Mouse (Mus musculus) mouse trophoblast stem cell (cell line): ENCODE results near the gene Gnptab.

Experiments used
- in situ Hi-C, 2 experiments: fragments of 300-500 bp; cut with MseI, MboI; formaldehyde crosslinking; loops; 2 replicates in 1 of 2; 3 replicates in 1 of 2; pipeline ENCODE4 v1.15.1; 2025

Gene Gnptab

DNA sequence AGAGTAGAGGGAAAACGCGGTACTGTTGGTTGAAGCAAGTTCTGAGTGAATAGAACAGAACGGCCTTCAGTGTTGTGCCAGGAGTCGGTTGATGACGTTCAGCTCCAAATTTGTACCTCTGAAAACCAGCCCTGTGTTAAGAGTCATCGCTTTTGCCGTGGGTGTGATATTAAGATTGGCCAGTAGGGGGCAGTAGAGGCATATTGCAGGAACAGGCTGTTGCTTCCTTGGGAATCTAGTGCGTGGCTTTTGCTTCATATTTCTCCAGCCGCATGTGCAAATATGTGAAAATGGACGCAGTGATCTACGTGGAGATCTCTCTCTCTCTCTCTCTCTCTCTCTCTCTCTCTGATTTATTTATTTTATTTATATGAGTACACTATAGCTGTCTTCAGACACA lies 2.2 kb upstream of the Gnptab start:
- in situ Hi-C loops = loop anchor here in 1 of 2 experiments (5.0 to 10.0 kb wide), 2 partner anchors 51 to 348 kb away; no protein-coding TSS in a partner anchor

DNA sequence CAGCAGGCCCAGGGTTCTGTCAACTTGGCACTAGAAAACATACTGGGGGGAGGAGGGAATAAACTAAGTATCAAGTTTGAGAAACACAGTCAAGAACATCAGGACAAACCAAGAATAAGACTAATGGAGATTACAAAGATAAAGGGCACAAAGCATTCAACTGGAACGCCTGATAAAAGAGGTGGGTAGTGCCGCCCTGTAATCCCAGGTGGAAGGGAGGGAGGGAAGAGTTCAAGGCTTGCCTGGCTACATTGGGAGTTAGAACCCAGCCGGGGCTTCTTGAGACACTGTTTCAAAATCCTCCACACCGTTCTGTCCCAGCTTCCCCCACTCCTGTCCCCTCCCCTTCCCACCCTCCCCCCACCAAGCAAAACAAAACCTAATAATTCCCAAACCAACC lies 1.3 kb upstream of the Gnptab start:
- in situ Hi-C loops = loop anchor here in 1 of 2 experiments (5.0 to 10.0 kb wide), 2 partner anchors 50 to 347 kb away; no protein-coding TSS in a partner anchor

DNA sequence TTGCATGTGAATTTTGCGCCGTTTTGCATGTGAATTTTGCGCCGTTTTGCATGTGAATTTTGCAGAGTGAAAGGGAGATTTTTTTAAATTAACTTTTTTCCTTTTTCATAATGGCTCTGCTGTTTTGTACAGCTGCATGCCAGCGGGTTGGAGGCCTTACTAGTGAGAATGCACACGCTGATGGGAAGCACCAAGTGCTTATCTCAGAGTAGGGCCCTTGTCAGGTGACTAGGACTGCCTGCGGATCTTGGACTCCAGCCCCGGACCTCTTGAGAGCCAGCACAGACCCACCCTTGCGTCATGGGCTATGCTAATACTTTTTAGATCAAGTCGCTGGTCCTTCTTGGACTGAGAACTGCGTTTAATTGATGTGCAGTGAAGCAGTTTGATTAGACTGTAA lies 1.1 kb downstream of the Gnptab start:
- in situ Hi-C loops = loop anchor here in 1 of 2 experiments (5.0 kb wide), 1 partner anchor 42 kb away; no protein-coding TSS in a partner anchor

DNA sequence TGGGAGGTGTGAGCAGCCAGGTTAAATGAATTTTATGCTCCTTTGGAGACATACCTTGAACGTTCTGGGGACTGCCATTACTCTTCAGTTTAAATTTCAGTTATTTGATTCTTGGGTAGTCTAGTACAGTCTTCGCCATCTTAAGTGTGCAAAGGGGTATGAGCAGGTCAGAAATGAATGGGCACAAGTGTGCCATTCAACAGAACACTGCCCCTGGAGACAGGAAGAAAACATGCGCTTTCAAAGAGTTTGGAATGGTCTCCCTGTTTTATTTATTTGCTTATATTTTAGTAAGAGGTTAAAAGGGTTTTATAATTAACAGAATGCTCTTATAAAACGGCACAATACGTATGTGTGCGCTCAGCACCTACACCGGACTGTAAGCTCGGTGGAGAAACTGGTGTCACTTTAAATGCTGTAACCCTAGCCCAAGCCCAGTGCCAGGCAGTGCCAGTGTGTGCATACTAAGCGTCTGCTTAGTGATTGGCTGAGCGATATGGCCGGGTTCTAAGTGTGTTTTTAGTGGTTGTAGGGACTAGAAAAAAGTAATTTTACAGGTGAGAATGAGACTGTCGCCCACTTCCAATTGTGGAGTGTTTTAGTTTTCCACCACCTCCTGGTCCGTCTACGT lies 1.6 kb downstream of the Gnptab start:
- in situ Hi-C loops = loop anchor here in 1 of 2 experiments (5.0 kb wide), 1 partner anchor 42 kb away; no protein-coding TSS in a partner anchor

DNA sequence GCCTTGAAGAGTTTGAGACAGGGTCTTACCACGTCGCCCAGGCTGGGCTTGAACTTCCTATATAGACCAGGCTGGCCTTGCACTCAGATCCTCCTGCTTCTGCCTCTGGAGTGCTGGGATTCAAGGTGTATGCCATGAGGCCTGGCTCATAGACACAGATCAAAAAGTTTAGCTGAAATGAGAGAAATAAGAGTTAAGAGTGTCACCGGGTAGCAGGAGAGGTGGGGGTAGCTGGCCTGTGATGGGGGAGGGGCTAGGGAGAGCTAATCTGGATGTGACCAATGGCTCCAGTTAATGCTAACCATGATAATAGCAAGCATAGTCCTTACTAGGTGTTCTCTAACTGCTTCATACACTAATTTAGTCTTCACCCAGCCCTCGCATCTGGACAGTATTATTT lies 2.4 kb downstream of the Gnptab start:
- in situ Hi-C loops = loop anchor here in 1 of 2 experiments (5.0 kb wide), 1 partner anchor 41 kb away; no protein-coding TSS in a partner anchor

DNA sequence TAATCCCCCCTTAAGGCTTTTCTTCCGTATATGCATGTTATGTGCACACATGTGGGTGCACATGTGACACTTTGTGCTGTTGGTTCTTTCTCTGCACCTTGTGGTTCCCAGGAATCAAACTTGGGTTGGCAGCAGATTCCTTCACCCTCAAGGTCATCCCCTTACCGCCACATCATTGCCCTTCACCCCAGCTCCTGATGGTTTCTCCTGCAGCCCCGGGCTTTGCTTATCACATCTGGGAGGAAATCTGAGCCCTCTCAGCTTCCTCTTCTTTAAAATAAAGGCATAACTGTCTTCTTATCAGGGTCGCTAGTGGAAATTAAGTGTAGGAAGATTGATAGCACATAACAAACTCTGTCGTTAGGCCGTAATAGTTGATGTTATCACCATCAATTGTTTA lies 3.1 kb downstream of the Gnptab start:
- in situ Hi-C loops = loop anchor here in 1 of 2 experiments (5.0 kb wide), 1 partner anchor 40 kb away; no protein-coding TSS in a partner anchor

DNA sequence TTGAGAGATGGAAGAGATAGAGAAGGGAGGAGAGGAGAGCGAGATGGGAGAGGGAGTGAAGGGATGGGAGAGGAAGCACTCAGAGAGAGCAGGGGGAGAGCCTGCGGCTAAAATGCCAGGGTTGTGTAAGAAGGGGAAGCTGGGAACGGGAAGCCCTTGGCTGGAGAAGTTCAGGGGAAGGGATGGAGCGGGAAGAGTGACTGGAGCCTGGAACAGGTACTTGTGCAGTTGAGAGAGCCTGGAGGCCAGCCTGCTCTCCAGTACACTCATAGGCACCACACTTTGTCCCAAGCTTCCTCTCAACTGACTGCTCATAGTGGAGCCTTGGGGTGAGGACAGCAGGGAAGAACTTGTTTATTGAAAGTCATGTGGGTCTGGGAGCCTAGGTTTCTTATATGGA lies 4.5 kb downstream of the Gnptab start:
- in situ Hi-C loops = loop anchor here in 1 of 2 experiments (5.0 kb wide), 1 partner anchor 39 kb away; no protein-coding TSS in a partner anchor

DNA sequence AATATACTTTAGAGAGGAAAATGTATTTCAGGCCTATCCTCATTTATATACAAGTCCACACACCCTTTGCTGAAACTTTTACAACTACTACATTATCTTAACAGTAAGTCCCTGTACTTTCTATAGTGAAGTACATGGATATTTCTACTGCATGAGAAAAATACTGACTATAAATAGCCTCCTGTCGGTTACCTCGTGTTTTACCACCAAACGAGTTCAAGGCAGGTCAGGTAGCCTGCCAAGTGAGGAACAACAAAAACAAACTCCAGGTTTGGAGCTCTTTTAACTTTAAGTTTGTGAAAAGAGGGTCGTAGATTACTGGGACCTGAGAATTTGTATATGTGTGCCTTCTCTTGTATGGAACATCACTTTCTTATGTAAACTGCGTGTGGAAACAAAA lies 5.1 kb downstream of the Gnptab start:
- in situ Hi-C loops = loop anchor here in 1 of 2 experiments (5.0 kb wide), 1 partner anchor 38 kb away; no protein-coding TSS in a partner anchor

DNA sequence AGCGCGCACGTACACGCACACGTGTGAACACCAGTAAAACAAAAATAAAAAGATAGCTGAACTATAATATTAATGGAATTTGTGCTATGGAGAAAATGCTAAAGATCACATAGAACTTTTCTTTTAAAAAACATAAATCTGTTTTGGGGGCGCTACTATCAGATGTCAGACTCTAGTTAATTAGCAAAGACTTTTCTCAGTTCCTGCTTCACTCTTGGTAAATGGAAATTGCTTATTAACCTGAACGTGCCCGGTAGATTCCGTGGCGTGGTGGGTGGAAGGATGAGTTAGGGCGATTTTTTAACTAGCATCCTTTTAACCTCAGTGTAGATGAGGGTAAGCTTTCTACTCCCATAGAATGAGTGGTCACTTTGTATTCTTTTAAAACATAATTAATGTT lies 6.4 kb downstream of the Gnptab start:
- in situ Hi-C loops = no loop called here

DNA sequence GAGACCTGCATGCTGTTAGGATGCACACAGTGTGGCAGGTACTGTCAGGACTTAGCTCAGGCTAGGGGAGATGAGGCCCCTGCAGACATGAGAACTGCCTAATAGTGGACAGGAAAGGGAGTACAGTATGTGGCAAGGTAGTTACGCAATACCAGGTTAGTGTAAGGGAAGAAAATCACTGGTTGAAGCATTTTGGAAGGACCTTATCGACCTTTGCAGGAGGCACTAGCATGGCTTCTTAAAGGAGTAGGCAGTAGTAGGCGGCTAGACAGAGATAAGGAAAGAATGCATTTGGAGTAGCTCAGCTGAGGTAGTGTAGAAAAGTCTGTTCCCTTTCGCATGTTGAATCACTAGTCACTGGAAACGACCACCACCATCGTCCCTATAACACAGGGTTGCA lies 6.8 kb downstream of the Gnptab start:
- in situ Hi-C loops = no loop called here

DNA sequence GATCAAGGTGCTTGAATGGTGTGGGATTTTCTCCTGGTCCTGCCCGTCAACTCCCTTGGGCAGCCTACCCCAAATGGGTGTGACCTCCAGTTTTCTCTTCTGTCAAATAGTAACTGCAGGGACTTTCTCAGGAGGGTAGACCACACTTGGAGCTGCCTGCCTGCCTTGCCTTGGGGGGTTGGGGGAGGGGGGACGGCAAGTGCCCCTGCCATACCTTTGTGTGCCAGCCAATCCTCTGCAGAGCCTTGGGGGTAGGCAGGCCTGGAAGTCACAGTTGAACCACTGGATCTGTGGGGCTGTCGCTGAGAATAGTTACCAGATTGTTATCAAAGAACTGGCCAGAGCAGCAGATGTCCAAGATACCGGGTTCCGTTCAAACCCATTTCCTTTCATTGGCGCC lies 7.3 kb downstream of the Gnptab start:
- in situ Hi-C loops = no loop called here

DNA sequence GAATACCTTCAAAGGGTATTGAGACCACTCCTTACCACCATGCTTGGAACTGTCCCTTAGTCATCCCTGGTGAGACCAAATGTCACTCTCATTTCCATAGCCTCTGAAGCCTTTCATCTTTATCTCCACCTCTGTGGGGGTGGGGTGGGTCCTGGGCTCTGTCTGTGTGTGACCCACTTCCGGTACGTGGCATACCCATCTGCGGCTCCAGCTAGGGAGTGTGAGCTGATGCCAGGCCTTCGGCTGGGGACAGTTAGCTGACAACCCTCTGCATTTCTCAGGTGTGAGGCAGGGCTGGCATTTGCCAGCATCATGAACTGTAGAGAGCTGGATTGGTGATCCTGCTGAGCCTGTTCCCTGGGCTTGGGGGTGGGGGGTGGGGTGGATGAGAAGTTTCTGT lies 10.6 kb downstream of the Gnptab start:
- in situ Hi-C loops = no loop called here

DNA sequence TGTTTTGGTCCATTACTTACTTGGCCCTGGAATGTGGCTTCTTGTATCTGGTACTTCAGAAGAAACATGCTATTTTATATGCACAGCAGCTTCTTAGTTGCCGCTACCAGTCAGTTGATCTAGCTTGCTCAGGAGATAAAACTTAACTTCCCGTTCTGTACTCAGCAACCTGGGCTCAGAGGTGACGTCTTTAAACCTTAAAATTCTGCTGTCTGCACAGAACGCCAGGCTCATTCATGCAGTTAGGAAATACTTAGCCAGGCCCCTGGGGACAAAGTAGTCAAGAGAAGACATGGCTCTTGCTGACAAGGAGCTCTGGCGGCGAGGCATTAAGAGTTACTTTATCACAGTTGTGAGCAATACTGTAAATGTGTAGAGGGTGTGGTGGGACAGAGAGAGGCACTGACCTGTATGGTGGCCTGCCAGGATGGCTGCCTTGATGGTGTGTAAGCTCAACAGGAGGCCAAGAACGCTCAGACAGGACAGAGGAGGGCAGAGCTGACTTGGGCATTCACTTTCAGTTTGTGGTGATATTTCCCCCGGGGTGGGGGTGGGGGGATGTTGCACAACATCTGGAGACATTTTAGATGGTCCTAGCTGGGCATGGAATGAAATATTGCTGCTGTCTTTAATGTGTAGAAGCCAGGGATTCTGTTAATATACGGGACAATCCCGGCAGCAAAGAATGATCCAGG lies 11.3 kb downstream of the Gnptab start:
- in situ Hi-C loops = loop anchor here in 1 of 2 experiments (10.0 kb wide), 1 partner anchor 1845 kb away; no protein-coding TSS in a partner anchor

DNA sequence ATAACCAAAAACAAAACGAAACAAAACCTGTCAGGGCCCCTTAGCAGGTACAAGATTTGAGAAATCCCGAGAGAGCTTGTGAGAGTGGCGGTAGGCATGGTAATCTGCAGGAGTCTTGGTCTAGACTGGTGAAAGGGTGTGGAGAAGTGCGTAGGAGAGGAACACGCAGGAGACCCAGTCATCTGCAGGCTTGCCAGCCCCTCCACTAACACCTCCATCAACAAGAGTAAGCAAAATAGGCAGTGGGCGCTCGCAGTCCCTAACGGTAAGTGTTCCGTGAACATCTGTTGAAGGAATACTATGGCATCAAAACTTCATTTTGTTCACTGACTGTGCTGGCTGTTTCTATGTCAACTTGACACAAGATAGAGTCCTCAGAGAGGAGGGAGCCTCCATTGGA lies 12.6 kb downstream of the Gnptab start:
- in situ Hi-C loops = loop anchor here in 1 of 2 experiments (10.0 kb wide), 1 partner anchor 1843 kb away; no protein-coding TSS in a partner anchor

DNA sequence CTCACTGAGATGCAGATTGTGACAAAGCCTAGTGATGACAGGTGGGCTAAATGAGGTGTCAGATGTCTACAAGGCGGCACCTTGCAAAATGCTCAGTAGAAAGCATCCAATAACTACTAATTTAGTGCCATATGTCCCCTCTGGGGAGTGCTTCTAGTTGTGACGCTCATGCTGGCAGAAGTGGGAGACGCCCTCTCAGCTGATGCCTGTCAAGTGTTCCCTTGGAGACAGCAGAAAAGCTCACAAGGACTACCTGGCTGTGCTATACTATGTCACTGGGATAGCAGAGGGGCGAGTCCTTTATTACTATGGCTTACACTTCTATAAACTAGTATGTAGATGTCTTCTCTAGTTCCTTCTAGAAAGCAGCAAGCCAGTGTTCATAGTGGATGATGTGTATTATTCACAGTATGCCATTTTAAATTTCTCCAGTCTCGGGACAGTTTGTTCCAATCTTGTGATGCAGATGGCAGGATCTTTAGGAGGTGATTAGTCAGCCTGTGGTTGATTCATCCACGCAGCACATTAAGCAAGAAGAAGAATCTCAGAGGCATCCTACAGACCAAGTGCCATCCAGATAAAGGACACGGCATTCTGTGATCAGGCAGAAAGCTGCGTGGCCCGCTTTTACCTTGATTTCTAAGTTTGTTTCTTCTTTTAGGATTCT lies 13.4 kb downstream of the Gnptab start:
- in situ Hi-C loops = loop anchor here in 1 of 2 experiments (10.0 kb wide), 1 partner anchor 1842 kb away; no protein-coding TSS in a partner anchor

DNA sequence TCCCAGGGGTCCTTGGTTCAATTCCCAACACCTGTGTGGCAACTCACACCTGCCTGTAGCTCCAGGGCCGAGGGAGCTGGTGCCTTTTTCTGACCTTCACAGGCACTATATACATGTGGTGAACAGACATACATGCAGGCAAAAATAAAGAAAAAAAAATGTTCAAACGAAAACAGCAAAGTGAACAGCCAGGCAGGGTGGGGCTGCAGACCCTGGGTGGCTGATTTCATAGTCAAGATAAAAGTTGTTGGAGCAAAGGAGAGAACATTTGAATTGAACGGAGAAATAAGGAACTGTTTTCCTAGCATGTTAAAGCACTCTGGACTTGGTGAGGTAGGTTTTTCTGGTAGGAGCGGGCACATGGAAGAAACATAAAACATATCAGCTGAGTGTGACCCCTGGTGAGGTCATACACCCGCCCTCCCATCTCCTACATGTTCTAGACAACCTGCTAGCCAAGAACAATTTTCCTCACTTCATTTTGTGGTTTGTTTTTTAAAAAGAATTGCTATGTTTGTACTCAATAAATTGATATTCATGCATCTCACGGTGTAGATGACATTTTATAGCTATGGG lies 19.8 kb downstream of the Gnptab start:
- in situ Hi-C loops = loop anchor here in 1 of 2 experiments (10.0 kb wide), 1 partner anchor 1836 kb away; no protein-coding TSS in a partner anchor

DNA sequence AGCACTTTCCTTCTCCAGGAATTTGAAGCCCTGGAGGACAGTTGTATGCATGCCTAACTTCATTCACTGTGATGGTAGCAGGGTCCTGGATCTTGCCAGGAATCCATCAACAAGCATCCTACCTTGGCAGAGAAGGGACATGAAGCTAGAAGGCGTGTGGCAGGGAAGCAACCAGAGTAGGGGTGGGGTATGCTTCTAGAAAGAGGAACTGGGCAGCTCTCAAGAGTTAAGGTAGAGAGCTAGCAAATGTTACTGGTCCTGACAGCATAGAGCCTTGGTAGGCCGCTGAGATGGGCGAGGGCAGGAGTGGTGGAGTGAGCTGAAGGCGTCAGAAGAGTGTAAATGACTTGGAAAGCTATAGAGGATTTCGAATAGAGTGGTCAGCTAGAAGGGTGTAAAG lies 20.3 kb downstream of the Gnptab start:
- in situ Hi-C loops = loop anchor here in 1 of 2 experiments (10.0 kb wide), 1 partner anchor 1836 kb away; no protein-coding TSS in a partner anchor

DNA sequence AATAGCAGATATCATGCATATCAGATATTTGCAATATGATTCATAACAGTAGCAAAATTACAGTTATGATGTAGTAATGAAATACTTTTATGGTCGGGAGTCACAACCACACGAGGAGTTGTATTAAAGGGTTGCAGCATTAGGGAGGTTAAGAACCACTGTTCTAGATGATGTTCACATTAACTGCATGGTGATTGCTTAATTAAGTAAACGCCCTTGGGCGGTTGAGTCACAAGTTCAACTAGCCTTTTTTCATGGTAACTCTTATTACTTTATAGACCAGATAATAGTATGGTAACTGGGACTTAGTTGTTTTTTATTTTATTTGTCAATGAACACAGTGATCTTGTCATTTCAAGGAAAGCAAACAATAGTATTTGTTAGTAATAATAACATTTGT lies 24.1 kb downstream of the Gnptab start:
- in situ Hi-C loops = no loop called here

DNA sequence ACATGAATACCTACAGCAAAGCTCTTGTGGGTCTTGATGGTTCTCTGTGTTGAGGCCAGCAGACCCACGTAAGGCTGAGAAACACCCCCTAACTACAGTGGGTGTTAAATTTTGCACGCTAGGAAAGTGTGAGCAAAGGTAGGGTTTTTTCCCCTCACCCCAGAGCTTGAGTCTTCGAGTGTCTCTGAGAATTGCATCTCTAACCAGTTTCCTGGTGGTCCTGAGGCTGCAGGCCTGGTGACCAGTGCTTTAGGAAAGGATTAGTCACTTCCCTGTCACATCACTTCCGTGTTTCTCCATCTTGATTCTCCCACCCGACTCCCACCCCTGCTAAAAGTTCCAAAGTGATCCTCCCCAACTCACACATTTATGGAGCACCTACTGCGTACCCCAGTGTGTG lies 25.3 kb downstream of the Gnptab start:
- in situ Hi-C loops = no loop called here

DNA sequence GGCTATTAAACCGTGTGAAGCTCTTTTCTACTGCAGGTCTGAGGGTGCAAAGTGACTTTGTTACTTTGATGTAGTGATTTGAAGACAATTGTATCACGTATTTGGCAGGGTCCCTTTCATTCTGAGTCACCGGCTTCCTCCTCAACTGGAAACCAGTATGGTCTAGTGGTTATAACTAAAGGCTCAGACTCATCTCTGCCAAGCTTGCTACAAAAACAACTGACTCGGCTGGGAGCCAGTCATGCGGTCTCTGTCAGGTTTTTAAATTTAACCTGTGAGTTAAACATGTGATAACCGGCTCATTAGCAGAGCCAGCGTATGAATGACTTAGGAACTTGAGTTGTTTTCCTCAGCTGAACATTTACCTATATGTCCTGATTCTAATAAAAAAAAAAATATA lies 26.9 kb downstream of the Gnptab start:
- in situ Hi-C loops = no loop called here

DNA sequence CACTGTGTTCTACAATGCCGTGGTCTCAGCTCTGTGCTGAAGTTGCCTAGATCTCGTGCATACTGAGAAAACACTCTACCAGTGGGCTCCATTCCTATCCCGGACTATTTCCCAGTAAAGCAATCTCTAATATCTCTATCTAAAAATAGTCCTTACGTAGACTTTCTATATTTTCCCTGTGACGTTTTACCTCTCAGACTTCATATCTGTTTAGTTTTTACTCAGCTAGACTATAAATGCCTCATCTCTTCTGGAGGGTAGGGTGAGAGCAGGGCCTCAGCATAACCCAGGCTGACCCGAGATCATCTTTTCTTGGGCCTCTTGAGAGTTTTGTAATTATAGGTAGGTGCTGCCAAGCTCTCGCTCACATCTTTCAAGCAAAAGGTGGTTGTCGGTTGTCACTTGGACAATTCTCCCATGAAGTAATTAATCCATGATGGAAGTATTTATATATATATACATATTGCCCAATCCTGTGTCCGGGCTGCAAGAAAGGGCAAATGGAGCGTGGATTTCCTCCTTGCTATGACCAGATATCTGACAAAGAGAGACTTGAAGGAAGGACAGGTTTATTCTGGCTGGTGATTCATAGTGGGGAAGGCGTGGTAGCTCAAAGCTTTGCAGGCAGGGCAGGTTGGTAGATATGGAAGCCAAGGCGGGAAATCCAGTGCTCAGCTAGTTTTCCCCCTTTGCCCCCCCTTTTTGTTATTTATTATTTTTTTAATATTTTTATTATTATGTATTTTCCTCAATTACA lies 29.1 kb downstream of the Gnptab start:
- in situ Hi-C loops = no loop called here
